Mouse (Mus musculus) embryonic facial prominence, embryonic 13.5 days (tissue): Measurements from ENCODE around the gene Ccdc57. TPM values are rescaled to one million over a fixed set of nuclear protein-coding genes. Genes with fewer than 3 reads are reported as not detected.

Experiments
- ATAC-seq: fragments of 200-750 bp; cut with Nextera tagmentation; 2 replicates; pipeline ENCODE4 v1.8.0; 2017; ENCODE audit warnings: low read depth; ENCODE audit not compliant: insufficient number of reproducible peaks, insufficient read depth, low FRiP score, low TSS enrichment
- H3K27ac ChIP-seq: fragments of 300-500 bp; sonication (generic); 2 replicates; pipeline ENCODE4 v1.5.1; 2015; ENCODE audit warnings: moderate library complexity, mild to moderate bottlenecking, inconsistent platforms
- H3K27me3 ChIP-seq: fragments of 300-500 bp; sonication (generic); 2 replicates; pipeline ENCODE4 v1.6.1; 2015; ENCODE audit warnings: mild to moderate bottlenecking, inconsistent platforms
- H3K36me3 ChIP-seq: fragments of 300-500 bp; sonication (generic); 2 replicates; pipeline ENCODE4 v1.6.1; 2015; ENCODE audit warnings: mild to moderate bottlenecking, inconsistent platforms
- H3K4me1 ChIP-seq: fragments of 300-500 bp; sonication (generic); 2 replicates; pipeline ENCODE4 v1.6.1; 2015; ENCODE audit warnings: inconsistent platforms
- H3K4me2 ChIP-seq: fragments of 300-500 bp; sonication (generic); 2 replicates; pipeline ENCODE4 v1.6.1; 2015; ENCODE audit warnings: moderate library complexity, mild to moderate bottlenecking, inconsistent platforms
- H3K4me3 ChIP-seq: fragments of 300-500 bp; sonication (generic); 2 replicates; pipeline ENCODE4 v1.5.1; 2015; ENCODE audit warnings: mild to moderate bottlenecking, inconsistent platforms
- H3K9ac ChIP-seq: fragments of 300-500 bp; sonication (generic); 2 replicates; pipeline ENCODE4 v1.6.1; 2015; ENCODE audit warnings: mild to moderate bottlenecking, inconsistent platforms
- H3K9me3 ChIP-seq: fragments of 300-500 bp; sonication (generic); 2 replicates; pipeline ENCODE4 v1.6.1; 2016; ENCODE audit warnings: inconsistent platforms
- WGBS: fragments of 180-500 bp; shearing (Covaris S2); methylation state at CpG from one replicate; pipeline ENCODE4 v1.1.7; 2015; ENCODE audit warnings: mixed read lengths; 5-methylcytosine and 5-hydroxymethylcytosine counted together
- polyA plus RNA-seq: library from polyadenylated mRNA; unstranded; fragments of >200 nt; fragmentation: Nextera tagmentation; extraction: Ambion mirVana; gene quantifications from 2 replicates; pipeline ENCODE4 v1.2.1, GENCODE M21; 2015

The Ccdc57 gene
- polyA plus RNA-seq, 1 experiment from 2014 or later, result 6.1 TPM

GRCm38 (mm10) chr11:120950281-120951202, 17.9 kb upstream of the Ccdc57 start:
- peak; percentile 76 for ATAC-seq
- peak overlapping the region; percentile 57 for H3K4me3 ChIP-seq
- peak overlapping the region; percentile 78 for H3K9ac ChIP-seq
- peaks cover 33% of the 10 kb centered on the region for H3K4me1 ChIP-seq
- H3K9me3 ChIP-seq, result no peaks in the 10 kb centered on the region
- H3K4me2 ChIP-seq, result peak overlapping the region; percentile 75
- peaks cover 13% of the 10 kb centered on the region; the same call in 1 of the 2 replicates for H3K27me3 ChIP-seq
- H3K36me3 ChIP-seq, result peaks cover 17% of the 10 kb centered on the region
- WGBS, result 2% methylated on average over 39 of the region's 39 CpGs
- H3K27ac ChIP-seq, result peak overlapping the region; percentile 60

- peaks cover 13% of the 10 kb centered on the region; the same call in 1 of the 2 replicates for H3K27me3 ChIP-seq
- ATAC-seq, result no peak
- no peaks in the 10 kb centered on the region for H3K9me3 ChIP-seq
- peak overlapping the region; percentile 78 for H3K9ac ChIP-seq
- WGBS, result 11% methylated on average over 10 of the region's 10 CpGs
- H3K36me3 ChIP-seq, result peaks cover 10% of the 10 kb centered on the region; the same call in 1 of the 2 replicates
- peak overlapping the region; percentile 75 for H3K4me2 ChIP-seq
- peak overlapping the region; percentile 57 for H3K4me3 ChIP-seq
- peak overlapping the region; percentile 60; the same call in 1 of the 2 replicates for H3K27ac ChIP-seq
- H3K4me1 ChIP-seq, result peaks cover 33% of the 10 kb centered on the region
These were observed 17.2 kb upstream of the Ccdc57 start for GRCm38 (mm10) chr11:120949863-120950262.

- peak overlapping the region; percentile 57 for H3K4me3 ChIP-seq
- peak overlapping the region; percentile 78 for H3K9ac ChIP-seq
- H3K27ac ChIP-seq, result peak overlapping the region; percentile 48; the same call in 1 of the 2 replicates
- peak overlapping the region; percentile 75 for H3K4me2 ChIP-seq
- H3K36me3 ChIP-seq, result peaks cover 5% of the 10 kb centered on the region; the same call in 1 of the 2 replicates
- H3K9me3 ChIP-seq, result no peaks in the 10 kb centered on the region
- H3K4me1 ChIP-seq, result peaks cover 33% of the 10 kb centered on the region
- WGBS, result 1% methylated on average over 75 of the region's 75 CpGs
- H3K27me3 ChIP-seq, result peaks cover 13% of the 10 kb centered on the region; the same call in 1 of the 2 replicates
- no peak; the same call in 1 of the 2 replicates for ATAC-seq
These were observed 16.5 kb upstream of the Ccdc57 start for GRCm38 (mm10) chr11:120948861-120949851.

- 26% methylated on average over 12 of the region's 12 CpGs for WGBS
These were observed 15.7 kb upstream of the Ccdc57 start, which contains the start of gene Slc16a3 for GRCm38 (mm10) chr11:120948328-120948727. TSS of gene Slc16a3 (plus strand) at chr11:120948480.

GRCm38 (mm10) chr11:120945926-120946325, 13.3 kb upstream of the Ccdc57 start:
- 83% methylated on average over 5 of the region's 5 CpGs for WGBS
- ATAC-seq, result no peak
- Histone ChIP-seq H3K27me3 (peaks cover 13% of the 10 kb centered on the region; the same call in 1 of the 2 replicates), H3K4me2 (no peak overlapping the region), H3K4me3 (no peak overlapping the region), H3K4me1 (peaks cover 17% of the 10 kb centered on the region), H3K36me3 (no peaks in the 10 kb centered on the region), H3K9ac (no peak overlapping the region), H3K9me3 (no peaks in the 10 kb centered on the region), H3K27ac (no peak overlapping the region)

More at GRCm38 (mm10) chr11:120948328-120948727, 15.7 kb upstream of the Ccdc57 start, which contains the start of gene Slc16a3:
- no peaks in the 10 kb centered on the region for H3K36me3 ChIP-seq
- H3K4me3 ChIP-seq, result peak within 1 kb of the TSS; percentile 57
- peaks cover 33% of the 10 kb centered on the region for H3K4me1 ChIP-seq
- H3K27me3 ChIP-seq, result peaks cover 13% of the 10 kb centered on the region; the same call in 1 of the 2 replicates
- peak within 1 kb of the TSS; percentile 75 for H3K4me2 ChIP-seq
- no peak for ATAC-seq
- no peaks in the 10 kb centered on the region for H3K9me3 ChIP-seq
- peak within 1 kb of the TSS; percentile 48; the same call in 1 of the 2 replicates for H3K27ac ChIP-seq
- peak within 1 kb of the TSS; percentile 78 for H3K9ac ChIP-seq

- Histone ChIP-seq H3K4me1 (peaks cover 12% of the 10 kb centered on the region), H3K9me3 (no peaks in the 10 kb centered on the region), H3K36me3 (no peaks in the 10 kb centered on the region), H3K9ac (0 out of 2 replicates have a peak overlapping the region, but pooled peaks have one; percentile 11), H3K27ac (no peak overlapping the region), H3K27me3 (peaks cover 13% of the 10 kb centered on the region; the same call in 1 of the 2 replicates), H3K4me2 (no peak overlapping the region), H3K4me3 (no peak overlapping the region)
- ATAC-seq, result no peak
- WGBS, result 80% methylated on average over 7 of the region's 7 CpGs
These were observed 12.6 kb upstream of the Ccdc57 start for GRCm38 (mm10) chr11:120945266-120945665.

GRCm38 (mm10) chr11:120940959-120941358, 8.3 kb upstream of the Ccdc57 start:
- Histone ChIP-seq H3K27ac (no peak overlapping the region), H3K4me2 (no peak overlapping the region), H3K4me1 (no peaks in the 10 kb centered on the region), H3K9me3 (no peaks in the 10 kb centered on the region), H3K9ac (no peak overlapping the region), H3K36me3 (no peaks in the 10 kb centered on the region), H3K27me3 (no peaks in the 10 kb centered on the region; the same call in 1 of the 2 replicates), H3K4me3 (no peak overlapping the region)
- WGBS, result 91% methylated on average over 6 of the region's 6 CpGs
- no peak for ATAC-seq

GRCm38 (mm10) chr11:120939712-120940341, 7.2 kb upstream of the Ccdc57 start:
- WGBS, result 65% methylated on average over 6 of the region's 6 CpGs
- H3K27ac ChIP-seq, result no peak overlapping the region
- no peak for ATAC-seq

GRCm38 (mm10) chr11:120938795-120939194, 6.1 kb upstream of the Ccdc57 start:
- no peak overlapping the region for H3K27ac ChIP-seq
- ATAC-seq, result no peak
- H3K9me3 ChIP-seq, result no peaks in the 10 kb centered on the region
- H3K27me3 ChIP-seq, result no peaks in the 10 kb centered on the region
- H3K36me3 ChIP-seq, result no peaks in the 10 kb centered on the region
- H3K4me2 ChIP-seq, result no peak overlapping the region
- H3K4me3 ChIP-seq, result no peak overlapping the region
- H3K4me1 ChIP-seq, result no peaks in the 10 kb centered on the region
- 49% methylated on average over 4 of the region's 4 CpGs for whole genome bisulfite sequencing
- H3K9ac ChIP-seq, result no peak overlapping the region

More at GRCm38 (mm10) chr11:120939712-120940341, 7.2 kb upstream of the Ccdc57 start:
- Histone ChIP-seq H3K36me3 (no peaks in the 10 kb centered on the region), H3K4me3 (no peak overlapping the region), H3K9me3 (no peaks in the 10 kb centered on the region), H3K9ac (no peak overlapping the region), H3K27me3 (no peaks in the 10 kb centered on the region), H3K4me2 (no peak overlapping the region), H3K4me1 (no peaks in the 10 kb centered on the region)

- H3K4me3 ChIP-seq, result no peak overlapping the region
- no peak overlapping the region for H3K27ac ChIP-seq
- peaks cover 2% of the 10 kb centered on the region; the same call in 1 of the 2 replicates for H3K4me1 ChIP-seq
- no peaks in the 10 kb centered on the region for H3K36me3 ChIP-seq
- H3K9ac ChIP-seq, result no peak overlapping the region
- ATAC-seq, result no peak
- H3K27me3 ChIP-seq, result no peaks in the 10 kb centered on the region
- 97% methylated on average over 1 of the region's 1 CpGs for WGBS
- H3K9me3 ChIP-seq, result no peaks in the 10 kb centered on the region
- no peak overlapping the region for H3K4me2 ChIP-seq
These were observed 5.3 kb upstream of the Ccdc57 start for GRCm38 (mm10) chr11:120937976-120938375.
